Mouse (Mus musculus): ENCODE results near the gene Lbhd1.

Gene Lbhd1

DNA sequence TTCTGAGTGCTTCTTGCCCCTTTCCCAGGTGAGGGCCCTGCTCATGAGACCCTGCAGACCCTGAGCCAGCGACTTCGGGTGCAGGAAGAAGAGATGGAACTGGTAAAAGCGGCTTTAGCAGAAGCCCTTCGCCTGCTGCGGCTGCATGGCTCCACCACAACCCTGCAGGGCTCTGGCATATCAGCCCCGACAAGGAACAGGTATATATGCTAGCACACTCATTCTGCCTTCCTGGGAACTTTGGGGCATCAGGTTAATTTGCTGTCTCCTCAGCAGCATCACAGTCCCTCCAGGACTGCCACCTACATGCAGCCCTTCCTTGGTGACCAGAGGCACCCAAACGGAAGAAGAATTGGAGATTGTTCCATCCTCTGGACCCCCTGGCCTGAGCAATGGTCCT lies 47.2 kb downstream of the Lbhd1 start:
- TF ChIP-seq CTCF (conservative IDR thresholded peaks at IDR 0.05; ENCODE audit: low read length) (no peak), NANOG (IDR thresholded peaks at IDR 0.05; ENCODE audit: borderline replicate concordance, low read length) (no peak), POU5F1 (IDR thresholded peaks at IDR 0.05; ENCODE audit: borderline replicate concordance, low read length) (no peak)
- Histone ChIP-seq H3K4me1 (replicated peaks; ENCODE audit: low read depth, low read length) (peaks cover 37% of the 10 kb centered on the region), H3K36me3 (ENCODE audit: insufficient read depth, low read length) (peaks cover 57% of the 10 kb centered on the region), H3K9me3 (ENCODE audit: low read length) (no peaks in the 10 kb centered on the region), H3K4me3 (replicated peaks; ENCODE audit: low read length) (peak overlapping the region; percentile 91), H3K27me3 (ENCODE audit: insufficient read depth, low read length) (peaks cover 18% of the 10 kb centered on the region)

- TF ChIP-seq NANOG (IDR thresholded peaks at IDR 0.05; ENCODE audit: borderline replicate concordance, low read length) = no peak
- no peak for TF ChIP-seq POU5F1 (IDR thresholded peaks at IDR 0.05; ENCODE audit: borderline replicate concordance, low read length)
- TF ChIP-seq CTCF (conservative IDR thresholded peaks at IDR 0.05; ENCODE audit: low read length) = no peak
- H3K9me3 ChIP-seq (ENCODE audit: low read length) = no peaks in the 10 kb centered on the region
These were observed 53.2 kb downstream of the Lbhd1 start for GRCm38 (mm10) chr19:8936736-8937135.

GRCm38 (mm10) chr19:8940526-8941133 lies 57.1 kb downstream of the Lbhd1 start:
- no peaks in the 10 kb centered on the region for H3K9me3 ChIP-seq (ENCODE audit: low read length)
- H3K4me3 ChIP-seq (replicated peaks; ENCODE audit: low read length) = peak overlapping the region; percentile 97
- no peaks in the 10 kb centered on the region for H3K27me3 ChIP-seq (ENCODE audit: insufficient read depth, low read length)
- H3K4me1 ChIP-seq (replicated peaks; ENCODE audit: low read depth, low read length) = peaks cover 76% of the 10 kb centered on the region
- TF ChIP-seq CTCF (conservative IDR thresholded peaks at IDR 0.05; ENCODE audit: low read length) (no peak), NANOG (IDR thresholded peaks at IDR 0.05; ENCODE audit: borderline replicate concordance, low read length) (peak; percentile 79)
- H3K36me3 ChIP-seq (ENCODE audit: insufficient read depth, low read length) = peaks cover 53% of the 10 kb centered on the region

More at GRCm38 (mm10) chr19:8936736-8937135, 53.2 kb downstream of the Lbhd1 start:
- no peaks in the 10 kb centered on the region; the same call in 1 of the 2 replicates for H3K27me3 ChIP-seq (ENCODE audit: insufficient read depth, low read length)
- peaks cover 46% of the 10 kb centered on the region for H3K4me1 ChIP-seq (replicated peaks; ENCODE audit: low read depth, low read length)
- peaks cover 56% of the 10 kb centered on the region for H3K36me3 ChIP-seq (ENCODE audit: insufficient read depth, low read length)
- H3K4me3 ChIP-seq (replicated peaks; ENCODE audit: low read length) = no peak overlapping the region

GRCm38 (mm10) chr19:8941136-8941514 lies 57.6 kb downstream of the Lbhd1 start:
- Histone ChIP-seq H3K4me3 (replicated peaks; ENCODE audit: low read length) (peak overlapping the region; percentile 97), H3K4me1 (replicated peaks; ENCODE audit: low read depth, low read length) (peaks cover 79% of the 10 kb centered on the region), H3K27me3 (ENCODE audit: insufficient read depth, low read length) (no peaks in the 10 kb centered on the region), H3K36me3 (ENCODE audit: insufficient read depth, low read length) (peaks cover 56% of the 10 kb centered on the region), H3K9me3 (ENCODE audit: low read length) (no peaks in the 10 kb centered on the region)
- TF ChIP-seq POU5F1 (IDR thresholded peaks at IDR 0.05; ENCODE audit: borderline replicate concordance, low read length) (no peak), CTCF (conservative IDR thresholded peaks at IDR 0.05; ENCODE audit: low read length) (no peak), NANOG (IDR thresholded peaks at IDR 0.05; ENCODE audit: borderline replicate concordance, low read length) (no peak)

GRCm38 (mm10) chr19:8941515-8942217 lies 58.1 kb downstream of the Lbhd1 start, which contains the start of gene Mta2:
Mta2 (plus strand) TSS chr19:8941875.
- no peak for TF ChIP-seq CTCF (conservative IDR thresholded peaks at IDR 0.05; ENCODE audit: low read length)
- TF ChIP-seq POU5F1 (IDR thresholded peaks at IDR 0.05; ENCODE audit: borderline replicate concordance, low read length) = no peak
- no peak for TF ChIP-seq NANOG (IDR thresholded peaks at IDR 0.05; ENCODE audit: borderline replicate concordance, low read length)
- peaks cover 57% of the 10 kb centered on the region for H3K36me3 ChIP-seq (ENCODE audit: insufficient read depth, low read length)
- H3K9me3 ChIP-seq (ENCODE audit: low read length) = no peaks in the 10 kb centered on the region
- H3K4me1 ChIP-seq (replicated peaks; ENCODE audit: low read depth, low read length) = peaks cover 74% of the 10 kb centered on the region
- peak within 1 kb of the TSS; percentile 97 for H3K4me3 ChIP-seq (replicated peaks; ENCODE audit: low read length)
- no peaks in the 10 kb centered on the region for H3K27me3 ChIP-seq (ENCODE audit: insufficient read depth, low read length)
